Mouse (Mus musculus) forebrain, postnatal 0 days (tissue): ENCODE measurements at regions not wholly inside any gene's neighbourhood (a gene's known extent, or its start where the extent isn't known, plus 50 kb on each side); places are given as distances from the start of the nearest gene placed in this dataset.

Experiments
- ATAC-seq: fragments of 200-750 bp; cut with Nextera tagmentation; 2 replicates; pipeline ENCODE4 v1.8.0; 2017; ENCODE audit warnings: mild to moderate bottlenecking, moderate library complexity
- DNase-seq: peaks from one replicate; pipeline ENCODE4 v3.0.0-alpha.2; 2015
- H3K27ac ChIP-seq: fragments of 300-500 bp; sonication (generic); 2 replicates; pipeline ENCODE4 v1.5.1; 2014; ENCODE audit warnings: low read depth, mild to moderate bottlenecking, antibody characterized with exemption, low read length, moderate library complexity, mixed read lengths
- H3K27me3 ChIP-seq: fragments of 300-500 bp; sonication (generic); 2 replicates; pipeline ENCODE4 v1.6.1; 2014; ENCODE audit warnings: mild to moderate bottlenecking, low read length, mixed read lengths; ENCODE audit not compliant: insufficient read depth
- H3K36me3 ChIP-seq: fragments of 300-500 bp; sonication (generic); 2 replicates; pipeline ENCODE4 v1.6.1; 2014; ENCODE audit warnings: mild to moderate bottlenecking, moderate library complexity; ENCODE audit not compliant: insufficient read depth
- H3K4me1 ChIP-seq: fragments of 300-500 bp; sonication (generic); 2 replicates; pipeline ENCODE4 v1.6.1; 2014; ENCODE audit warnings: antibody characterized with exemption; ENCODE audit not compliant: insufficient read depth
- H3K4me2 ChIP-seq: fragments of 300-500 bp; sonication (generic); 2 replicates; pipeline ENCODE4 v1.6.1; 2014; ENCODE audit warnings: low read depth, mild to moderate bottlenecking, moderate library complexity
- H3K4me3 ChIP-seq: fragments of 300-500 bp; sonication (generic); 2 replicates; pipeline ENCODE4 v1.5.1; 2014; ENCODE audit warnings: low read depth, low read length, mixed read lengths
- H3K9ac ChIP-seq: fragments of 300-500 bp; sonication (generic); 2 replicates; pipeline ENCODE4 v1.6.1; 2014; ENCODE audit warnings: mild to moderate bottlenecking
- H3K9me3 ChIP-seq: fragments of 300-500 bp; sonication (generic); 2 replicates; pipeline ENCODE4 v1.6.1; 2016; ENCODE audit warnings: low read length
- CTCF ChIP-seq: sonication (generic); IDR thresholded peaks from 2 replicates; pipeline ENCODE4 v1.5.1; 2016; ENCODE audit warnings: antibody characterized with exemption, control low read depth, low read depth
- WGBS: fragments of 180-500 bp; shearing (Covaris S2); extraction: QIAGEN DNeasy Blood & Tissue Kit; methylation state at CpG from one replicate; pipeline ENCODE4 v1.1.7; 2014; 5-methylcytosine and 5-hydroxymethylcytosine counted together

DNA sequence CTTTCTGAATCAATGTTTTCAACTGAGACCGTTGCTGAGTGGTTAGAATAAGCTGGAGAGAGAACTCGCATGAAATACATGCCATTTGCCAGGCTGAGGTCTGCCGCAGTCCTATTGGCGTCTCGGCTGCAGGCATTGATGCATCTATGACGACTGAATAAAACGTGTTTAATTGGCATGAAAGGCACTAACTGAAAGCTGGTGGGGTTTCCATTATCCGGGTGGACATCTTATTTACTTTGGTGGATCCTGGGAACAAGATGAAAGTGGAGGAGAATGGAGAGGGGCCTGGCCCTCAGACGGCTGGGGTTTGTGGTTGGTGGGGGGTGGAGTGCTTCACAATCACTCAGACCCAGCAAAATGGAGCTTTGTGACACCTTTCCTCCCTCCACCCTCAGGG, 81.2 kb downstream of the Gm12689 start:
- Histone ChIP-seq H3K4me3 (no peak overlapping the region), H3K27me3 (peaks cover 4% of the 10 kb centered on the region; the same call in 1 of the 2 replicates), H3K36me3 (no peaks in the 10 kb centered on the region), H3K27ac (no peak overlapping the region), H3K4me1 (no peaks in the 10 kb centered on the region), H3K4me2 (no peak overlapping the region), H3K9ac (no peak overlapping the region), H3K9me3 (no peaks in the 10 kb centered on the region)
- TF ChIP-seq CTCF, result no peak
- ATAC-seq, result peak; percentile 36; the same call in 1 of the 2 replicates
- no peak for DNase-seq
- WGBS, result 9% methylated on average over 9 of the region's 9 CpGs

DNA sequence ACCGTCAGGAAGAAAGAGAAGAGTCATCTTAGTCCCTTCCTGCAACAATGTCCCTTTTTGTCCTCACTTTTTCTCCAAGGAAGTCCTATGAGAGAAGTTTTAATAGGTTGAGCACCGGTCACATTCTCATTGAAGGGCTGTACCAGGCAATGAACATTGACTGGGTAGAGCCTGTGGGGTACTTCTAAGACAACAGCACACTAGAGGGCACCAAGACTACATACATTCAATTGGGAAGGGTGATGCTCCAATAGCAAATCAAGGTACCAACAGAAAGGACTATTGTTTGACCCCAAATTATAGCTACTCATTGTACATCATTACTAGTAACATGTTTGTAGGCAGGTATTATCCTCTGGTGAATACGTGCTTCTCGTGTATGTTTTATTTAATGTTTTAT, 84.3 kb downstream of the Gm12689 start:
- DNase-seq (no peak), ATAC-seq (no peak)
- H3K4me1 ChIP-seq, result no peaks in the 10 kb centered on the region
- H3K4me3 ChIP-seq, result no peak overlapping the region
- no peaks in the 10 kb centered on the region; the same call in 1 of the 2 replicates for H3K27me3 ChIP-seq
- no peak overlapping the region for H3K9ac ChIP-seq
- no peaks in the 10 kb centered on the region for H3K36me3 ChIP-seq
- no peaks in the 10 kb centered on the region for H3K9me3 ChIP-seq
- WGBS, result 88% methylated on average over 4 of the region's 4 CpGs
- no peak for TF ChIP-seq CTCF
- no peak overlapping the region for H3K27ac ChIP-seq
- no peak overlapping the region for H3K4me2 ChIP-seq

- H3K27ac ChIP-seq, result no peak overlapping the region
- H3K36me3 ChIP-seq, result no peaks in the 10 kb centered on the region
- DNase-seq, result no peak
- H3K9ac ChIP-seq, result no peak overlapping the region
- no peaks in the 10 kb centered on the region for H3K4me1 ChIP-seq
- H3K27me3 ChIP-seq, result no peaks in the 10 kb centered on the region
- no peak for TF ChIP-seq CTCF
- H3K9me3 ChIP-seq, result no peaks in the 10 kb centered on the region
- H3K4me2 ChIP-seq, result no peak overlapping the region
- 8% methylated on average over 8 of the region's 8 CpGs for WGBS
- H3K4me3 ChIP-seq, result no peak overlapping the region
- ATAC-seq, result no peak
Measured at GRCm38 (mm10) chr4:99385381-99385780, 89.7 kb downstream of the Gm12689 start.

DNA sequence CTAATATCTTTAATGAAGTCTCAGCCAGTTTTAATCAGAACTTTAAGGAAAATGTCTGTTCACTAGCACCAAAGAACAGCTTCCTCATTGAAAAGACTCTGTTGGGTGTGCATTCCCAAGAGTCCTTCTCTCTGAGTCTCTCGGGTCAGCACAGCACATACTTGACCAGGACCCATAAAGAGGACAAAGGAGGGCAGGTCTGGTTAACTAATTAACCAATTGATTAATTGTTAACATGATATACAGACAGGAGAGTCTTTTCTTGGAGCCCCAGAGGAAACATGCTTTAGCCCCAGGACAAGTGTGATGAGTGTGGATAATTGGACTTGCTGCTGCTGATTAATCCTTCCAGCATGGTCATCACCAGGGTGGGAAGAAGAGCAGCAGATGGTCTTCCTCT, 93.7 kb downstream of the Gm12689 start:
- DNase-seq, result no peak
- no peaks in the 10 kb centered on the region for H3K27me3 ChIP-seq
- no peak overlapping the region for H3K4me2 ChIP-seq
- no peak overlapping the region for H3K4me3 ChIP-seq
- no peak overlapping the region for H3K9ac ChIP-seq
- ATAC-seq, result no peak
- H3K36me3 ChIP-seq, result no peaks in the 10 kb centered on the region
- no peaks in the 10 kb centered on the region for H3K4me1 ChIP-seq
- no peak overlapping the region for H3K27ac ChIP-seq
- H3K9me3 ChIP-seq, result no peaks in the 10 kb centered on the region
- no peak for TF ChIP-seq CTCF
- 31% methylated on average over 1 of the region's 1 CpGs for WGBS

DNA sequence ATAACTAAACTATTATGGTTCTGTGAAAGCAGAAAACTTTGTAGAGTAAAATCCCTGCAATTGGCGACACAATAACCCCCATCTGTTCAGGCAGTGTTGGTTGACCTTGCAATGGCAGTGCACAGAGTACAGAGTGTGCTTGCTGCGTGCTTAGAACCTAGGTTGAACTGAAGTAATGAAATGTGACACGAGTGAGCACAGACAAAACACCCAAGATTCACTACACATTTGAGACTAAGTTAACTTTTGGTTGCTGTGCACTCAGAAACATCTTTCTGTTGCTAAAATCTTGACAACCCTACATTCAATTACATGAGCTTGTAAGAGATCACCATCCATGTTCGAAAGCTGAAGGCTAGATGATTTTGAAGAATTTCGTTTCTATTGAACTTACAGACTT, 97.3 kb downstream of the Gm12689 start:
- H3K4me2 ChIP-seq, result no peak overlapping the region
- no peak overlapping the region for H3K4me3 ChIP-seq
- H3K9ac ChIP-seq, result no peak overlapping the region
- no peaks in the 10 kb centered on the region for H3K36me3 ChIP-seq
- no peaks in the 10 kb centered on the region for H3K27me3 ChIP-seq
- no peaks in the 10 kb centered on the region for H3K4me1 ChIP-seq
- no peak overlapping the region for H3K27ac ChIP-seq
- DNase-seq (no peak), ATAC-seq (no peak)
- 91% methylated on average over 5 of the region's 5 CpGs for WGBS
- TF ChIP-seq CTCF, result no peak
- H3K9me3 ChIP-seq, result no peaks in the 10 kb centered on the region

- ATAC-seq, result no peak
- H3K9ac ChIP-seq, result no peak overlapping the region
- H3K27me3 ChIP-seq, result no peaks in the 10 kb centered on the region
- 49% methylated on average over 3 of the region's 3 CpGs for WGBS
- no peaks in the 10 kb centered on the region for H3K4me1 ChIP-seq
- H3K4me2 ChIP-seq, result no peak overlapping the region
- no peaks in the 10 kb centered on the region for H3K9me3 ChIP-seq
- no peaks in the 10 kb centered on the region for H3K36me3 ChIP-seq
- H3K4me3 ChIP-seq, result no peak overlapping the region
- no peak for DNase-seq
- no peak for TF ChIP-seq CTCF
- H3K27ac ChIP-seq, result no peak overlapping the region
Measured at GRCm38 (mm10) chr4:99394244-99394643, 98.5 kb downstream of the Gm12689 start.

DNA sequence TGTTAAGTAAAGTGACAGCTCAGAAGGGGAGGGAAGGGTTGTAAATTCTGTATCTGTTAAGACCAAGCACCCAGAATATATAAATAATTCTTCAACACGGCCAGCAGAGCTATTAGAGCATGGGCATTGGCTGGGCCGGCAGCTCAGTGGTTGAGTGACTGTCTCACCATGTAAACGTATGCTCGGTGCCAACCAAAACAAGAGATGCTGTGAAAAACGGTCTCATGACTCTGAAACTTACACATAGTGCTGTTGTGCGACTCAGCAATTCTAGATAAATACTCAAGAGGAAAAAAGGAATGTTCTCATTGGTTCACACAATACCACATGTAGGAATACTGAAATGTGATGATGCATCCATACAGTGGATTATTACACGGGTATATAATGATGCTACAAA, 111.8 kb downstream of the Gm12689 start:
- Histone ChIP-seq H3K9ac (no peak overlapping the region), H3K27me3 (no peaks in the 10 kb centered on the region), H3K9me3 (no peaks in the 10 kb centered on the region), H3K36me3 (no peaks in the 10 kb centered on the region), H3K4me2 (no peak overlapping the region), H3K4me3 (no peak overlapping the region), H3K27ac (no peak overlapping the region), H3K4me1 (no peaks in the 10 kb centered on the region)
- WGBS, result 73% methylated on average over 7 of the region's 7 CpGs
- TF ChIP-seq CTCF, result no peak
- ATAC-seq (no peak), DNase-seq (no peak)

GRCm38 (mm10) chr4:99423449-99423848, 127.7 kb downstream of the Gm12689 start:
- Histone ChIP-seq H3K27ac (no peak overlapping the region), H3K4me3 (no peak overlapping the region), H3K9me3 (no peaks in the 10 kb centered on the region), H3K36me3 (no peaks in the 10 kb centered on the region), H3K9ac (no peak overlapping the region), H3K4me2 (no peak overlapping the region), H3K4me1 (no peaks in the 10 kb centered on the region), H3K27me3 (no peaks in the 10 kb centered on the region)
- no peak for TF ChIP-seq CTCF
- ATAC-seq (no peak), DNase-seq (no peak)
- WGBS, result 95% methylated on average over 1 of the region's 1 CpGs
